Mouse (Mus musculus): ENCODE data around the gene Slc38a8.

Gene Slc38a8

GRCm38 (mm10) chr8:119438876-119439275 lies 62.6 kb downstream of the Slc38a8 start:
- DNase-seq (ENCODE audit: low read depth, low spot score): no peak

- DNase-seq (ENCODE audit: low read depth, low spot score): no peak
Measured at GRCm38 (mm10) chr8:119437506-119437905, 64.0 kb downstream of the Slc38a8 start.

- no peak for DNase-seq (ENCODE audit: low read depth, low spot score)
Measured at GRCm38 (mm10) chr8:119436933-119437332, 64.6 kb downstream of the Slc38a8 start.

- DNase-seq (ENCODE audit: low read depth, low spot score): no peak
Measured at GRCm38 (mm10) chr8:119436331-119436730, 65.2 kb downstream of the Slc38a8 start.

- no peak for DNase-seq (ENCODE audit: low read depth, low spot score)
Measured at GRCm38 (mm10) chr8:119435527-119435926, 66.0 kb downstream of the Slc38a8 start.

- no peak for DNase-seq (ENCODE audit: low read depth, low spot score)
Measured at GRCm38 (mm10) chr8:119434569-119434968, 66.9 kb downstream of the Slc38a8 start.

GRCm38 (mm10) chr8:119433582-119434174 lies 67.8 kb downstream of the Slc38a8 start, which contains the start of gene Osgin1:
Gene Osgin1, plus strand, starts transcription at chr8:119434124.
- no peak for DNase-seq (ENCODE audit: low read depth, low spot score)

GRCm38 (mm10) chr8:119432372-119432771 lies 69.1 kb downstream of the Slc38a8 start:
- DNase-seq (ENCODE audit: low read depth, low spot score): no peak

- DNase-seq (ENCODE audit: low read depth, low spot score): no peak
Measured at GRCm38 (mm10) chr8:119430690-119431089, 70.8 kb downstream of the Slc38a8 start.

- no peak for DNase-seq (ENCODE audit: low read depth, low spot score)
Measured at GRCm38 (mm10) chr8:119430250-119430649, 71.2 kb downstream of the Slc38a8 start.
